Comparison of ENCODE assay signal across 12 mouse cellular contexts in genomic region chr5:73796201-73796600, GRCm38 (mm10).
DNase-seq lines count a peak whose midpoint lies in the region; ATAC-seq and TF ChIP-seq lines count a peak whose summit lies in the region.
"Had no signal": no experiment of that assay in that cellular context is flagged by ENCODE, and none has a peak within 500 bp of the region (broad histone marks: within the 10 kb centered on the region; RNA-seq: fewer than 3 reads in every experiment).

No protein-coding gene starts in this region.

- no peaks in the 10 kb centered on the region for H3K36me3 ChIP-seq in intestine, embryonic 16.5 days (ENCODE audit: control insufficient read depth, insufficient read depth, low read length)
- H3K36me3 ChIP-seq in intestine, embryonic 15.5 days, result no peaks in the 10 kb centered on the region
- H3K36me3 ChIP-seq in midbrain, embryonic 14.5 days (ENCODE audit: control insufficient read depth, insufficient read depth, low read length), result no peaks in the 10 kb centered on the region
- H3K36me3 ChIP-seq in midbrain, embryonic 16.5 days (ENCODE audit: control insufficient read depth, insufficient read depth, low read length), result no peaks in the 10 kb centered on the region
- H3K36me3 ChIP-seq in stomach, postnatal 0 days (ENCODE audit: control insufficient read depth, insufficient read depth, low read length), result no peaks in the 10 kb centered on the region
- H3K36me3 ChIP-seq: G1E; neural tube, embryonic 13.5 days had no signal

- H3K4me3 ChIP-seq in cerebellum, adult 2 months (replicated peaks; ENCODE audit: insufficient read depth, low read depth, low read length), result no peak overlapping the region
- no peak overlapping the region for H3K4me3 ChIP-seq in intestine, embryonic 16.5 days (ENCODE audit: low read length)
- no peak overlapping the region for H3K4me3 ChIP-seq in intestine, embryonic 15.5 days (replicated peaks)
- H3K4me3 ChIP-seq in midbrain, embryonic 14.5 days (replicated peaks; ENCODE audit: low read depth, low read length), result no peak overlapping the region
- H3K4me3 ChIP-seq in midbrain, embryonic 16.5 days (ENCODE audit: low read depth, low read length), result no peak overlapping the region
- H3K4me3 ChIP-seq in stomach, postnatal 0 days (ENCODE audit: low read depth, low read length), result no peak overlapping the region
- H3K4me3 ChIP-seq: neural tube, embryonic 13.5 days had no signal

- no peak for TF ChIP-seq EP300 in stomach, postnatal 0 days (optimal IDR thresholded peaks at IDR 0.05)

- H3K27me3 ChIP-seq in cerebellum, adult 2 months (ENCODE audit: control insufficient read depth, insufficient read depth, low read length), result no peaks in the 10 kb centered on the region
- no peaks in the 10 kb centered on the region for H3K27me3 ChIP-seq in intestine, embryonic 16.5 days (replicated peaks; ENCODE audit: control insufficient read depth, insufficient read depth, low read length)
- H3K27me3 ChIP-seq in intestine, embryonic 15.5 days (replicated peaks), result no peaks in the 10 kb centered on the region
- no peaks in the 10 kb centered on the region for H3K27me3 ChIP-seq in midbrain, embryonic 14.5 days (ENCODE audit: control insufficient read depth, insufficient read depth, low read length)
- H3K27me3 ChIP-seq in midbrain, embryonic 16.5 days (ENCODE audit: control insufficient read depth, insufficient read depth, low read depth, low read length), result no peaks in the 10 kb centered on the region
- H3K27me3 ChIP-seq in stomach, postnatal 0 days (ENCODE audit: control insufficient read depth, insufficient read depth, low read length), result no peaks in the 10 kb centered on the region
- H3K27me3 ChIP-seq: neural tube, embryonic 13.5 days had no signal

- no peaks in the 10 kb centered on the region for H3K4me1 ChIP-seq in cerebellum, adult 2 months (ENCODE audit: control insufficient read depth, insufficient read depth, low read length)
- H3K4me1 ChIP-seq in intestine, embryonic 16.5 days (ENCODE audit: control insufficient read depth, insufficient read depth, low read length), result peaks cover 5% of the 10 kb centered on the region; the same call in 1 of the 2 replicates
- 0 out of 2 replicates have a peak, but pooled peaks cover 4% of the 10 kb centered on the region for H3K4me1 ChIP-seq in intestine, embryonic 15.5 days (replicated peaks)
- H3K4me1 ChIP-seq in midbrain, embryonic 14.5 days (ENCODE audit: control insufficient read depth, insufficient read depth, low read length), result no peaks in the 10 kb centered on the region
- no peaks in the 10 kb centered on the region for H3K4me1 ChIP-seq in midbrain, embryonic 16.5 days (ENCODE audit: control insufficient read depth, insufficient read depth, low read length)
- no peaks in the 10 kb centered on the region for H3K4me1 ChIP-seq in stomach, postnatal 0 days (replicated peaks; ENCODE audit: control insufficient read depth, insufficient read depth)
- H3K4me1 ChIP-seq: neural tube, embryonic 13.5 days had no signal

- peak; percentile 10 to 22 for DNase-seq in cerebellum, postnatal 14 days
- DNase-seq in cerebellum, adult 2 months, result no peak
- peak; percentile 5 for DNase-seq in midbrain, embryonic 14.5 days
- peak; percentile 19 for DNase-seq in stomach, postnatal 0 days (ENCODE audit: low spot score)
- no peak for DNase-seq in T-cell, adult 2 months (ENCODE audit: low spot score)
- DNase-seq: gastrocnemius, postnatal 10 days had no signal

- TF ChIP-seq CTCF in cerebellum, adult 2 months (IDR thresholded peaks at IDR 0.05; ENCODE audit: borderline replicate concordance, insufficient read depth, low read depth, low read length), result no peak
- TF ChIP-seq CTCF in stomach, postnatal 0 days (IDR thresholded peaks at IDR 0.05; ENCODE audit: low read depth), result no peak

- no peak overlapping the region for H3K27ac ChIP-seq in cerebellum, adult 2 months (ENCODE audit: insufficient read depth, low read length)
- peak overlapping the region; percentile 59 for H3K27ac ChIP-seq in intestine, embryonic 16.5 days (ENCODE audit: low read length)
- no peak overlapping the region for H3K27ac ChIP-seq in intestine, embryonic 15.5 days
- H3K27ac ChIP-seq in midbrain, embryonic 14.5 days (replicated peaks; ENCODE audit: low read depth, low read length), result no peak overlapping the region
- no peak overlapping the region for H3K27ac ChIP-seq in midbrain, embryonic 16.5 days (ENCODE audit: low read length)
- peak overlapping the region; percentile 40; the same call in 1 of the 2 replicates for H3K27ac ChIP-seq in stomach, postnatal 0 days (replicated peaks)
- H3K27ac ChIP-seq: neural tube, embryonic 13.5 days had no signal

- ATAC-seq in intestine, embryonic 16.5 days, result 0 out of 2 replicates have a peak, but pooled peaks have one; percentile 59
- ATAC-seq in intestine, embryonic 15.5 days, result no peak
- no peak for ATAC-seq in midbrain, embryonic 14.5 days (ENCODE audit: low FRiP score, low TSS enrichment)
- ATAC-seq in midbrain, embryonic 16.5 days, result no peak
- no peak for ATAC-seq in stomach, postnatal 0 days (ENCODE audit: low FRiP score, low TSS enrichment)

- no peaks in the 10 kb centered on the region for H3K9me3 ChIP-seq in intestine, embryonic 16.5 days (ENCODE audit: control insufficient read depth, low read length)
- H3K9me3 ChIP-seq in intestine, embryonic 15.5 days, result no peaks in the 10 kb centered on the region
- no peaks in the 10 kb centered on the region for H3K9me3 ChIP-seq in midbrain, embryonic 14.5 days (ENCODE audit: control insufficient read depth, low read length)
- H3K9me3 ChIP-seq in midbrain, embryonic 16.5 days (replicated peaks; ENCODE audit: control insufficient read depth, low read length, poor library complexity, severe bottlenecking), result no peaks in the 10 kb centered on the region
- no peaks in the 10 kb centered on the region for H3K9me3 ChIP-seq in stomach, postnatal 0 days (ENCODE audit: control insufficient read depth, low read length)
- H3K9me3 ChIP-seq: G1E; neural tube, embryonic 13.5 days had no signal

- H3K4me2 ChIP-seq in intestine, embryonic 16.5 days (ENCODE audit: low read depth, low read length), result no peak overlapping the region
- no peak overlapping the region for H3K4me2 ChIP-seq in intestine, embryonic 15.5 days (replicated peaks)
- H3K4me2 ChIP-seq in midbrain, embryonic 14.5 days (ENCODE audit: low read length), result no peak overlapping the region
- no peak overlapping the region for H3K4me2 ChIP-seq in midbrain, embryonic 16.5 days (ENCODE audit: low read length)
- no peak overlapping the region for H3K4me2 ChIP-seq in stomach, postnatal 0 days (replicated peaks; ENCODE audit: low read depth)
- H3K4me2 ChIP-seq: liver, embryonic 11.5 days; neural tube, embryonic 13.5 days had no signal

- H3K9ac ChIP-seq in intestine, embryonic 16.5 days (ENCODE audit: low read depth, low read length), result no peak overlapping the region
- H3K9ac ChIP-seq in intestine, embryonic 15.5 days, result no peak overlapping the region
- H3K9ac ChIP-seq in midbrain, embryonic 14.5 days (replicated peaks; ENCODE audit: low read length), result no peak overlapping the region
- H3K9ac ChIP-seq in midbrain, embryonic 16.5 days (ENCODE audit: low read depth, low read length), result no peak overlapping the region
- H3K9ac ChIP-seq in stomach, postnatal 0 days (ENCODE audit: low read length), result no peak overlapping the region
- H3K9ac ChIP-seq: neural tube, embryonic 13.5 days had no signal

- no peak for TF ChIP-seq POLR2A in cerebellum, adult 2 months (IDR thresholded peaks at IDR 0.05; ENCODE audit: borderline replicate concordance, insufficient read depth, low read length)

- WGBS in cerebellum, adult 2 months, result 15% methylated on average over 2 of the region's 2 CpGs
- 41% methylated on average over 2 of the region's 2 CpGs for WGBS in intestine, embryonic 16.5 days
- WGBS in intestine, embryonic 15.5 days, result 44% methylated on average over 2 of the region's 2 CpGs
- 81% methylated on average over 2 of the region's 2 CpGs for WGBS in midbrain, embryonic 14.5 days
- 78% methylated on average over 2 of the region's 2 CpGs for WGBS in midbrain, embryonic 16.5 days
- WGBS in stomach, postnatal 0 days, result 39% methylated on average over 2 of the region's 2 CpGs

Comparison
In these comparisons a context has a peak if more than half of its experiments do, and no peak if none do; other contexts are left out.
1. DNase-seq: peak in cerebellum, postnatal 14 days (2 of 2), midbrain, embryonic 14.5 days (single experiment) and stomach, postnatal 0 days (single experiment); none in cerebellum, adult 2 months (0 of 2) and T-cell, adult 2 months (single experiment).
2. H3K27ac ChIP-seq: peak in intestine, embryonic 16.5 days (single experiment) and stomach, postnatal 0 days (single experiment); none in cerebellum, adult 2 months (single experiment), intestine, embryonic 15.5 days (single experiment), midbrain, embryonic 14.5 days (single experiment) and midbrain, embryonic 16.5 days (single experiment).